Mouse (Mus musculus) MN1 (cell line): ENCODE measurements at regions not wholly inside any gene's neighbourhood (a gene's known extent, or its start where the extent isn't known, plus 50 kb on each side); places are given as distances from the start of the nearest gene placed in this dataset.
"Not testable (repeated sequence)": the region's sequence is repeated elsewhere in the genome, so short reads cannot be mapped to it uniquely, and the experiment has no call there.

ENCODE experiments used
- DNase-seq: peaks from one replicate; pipeline ENCODE4 v3.0.0-alpha.2; 2016; ENCODE audit warnings: low spot score

DNA sequence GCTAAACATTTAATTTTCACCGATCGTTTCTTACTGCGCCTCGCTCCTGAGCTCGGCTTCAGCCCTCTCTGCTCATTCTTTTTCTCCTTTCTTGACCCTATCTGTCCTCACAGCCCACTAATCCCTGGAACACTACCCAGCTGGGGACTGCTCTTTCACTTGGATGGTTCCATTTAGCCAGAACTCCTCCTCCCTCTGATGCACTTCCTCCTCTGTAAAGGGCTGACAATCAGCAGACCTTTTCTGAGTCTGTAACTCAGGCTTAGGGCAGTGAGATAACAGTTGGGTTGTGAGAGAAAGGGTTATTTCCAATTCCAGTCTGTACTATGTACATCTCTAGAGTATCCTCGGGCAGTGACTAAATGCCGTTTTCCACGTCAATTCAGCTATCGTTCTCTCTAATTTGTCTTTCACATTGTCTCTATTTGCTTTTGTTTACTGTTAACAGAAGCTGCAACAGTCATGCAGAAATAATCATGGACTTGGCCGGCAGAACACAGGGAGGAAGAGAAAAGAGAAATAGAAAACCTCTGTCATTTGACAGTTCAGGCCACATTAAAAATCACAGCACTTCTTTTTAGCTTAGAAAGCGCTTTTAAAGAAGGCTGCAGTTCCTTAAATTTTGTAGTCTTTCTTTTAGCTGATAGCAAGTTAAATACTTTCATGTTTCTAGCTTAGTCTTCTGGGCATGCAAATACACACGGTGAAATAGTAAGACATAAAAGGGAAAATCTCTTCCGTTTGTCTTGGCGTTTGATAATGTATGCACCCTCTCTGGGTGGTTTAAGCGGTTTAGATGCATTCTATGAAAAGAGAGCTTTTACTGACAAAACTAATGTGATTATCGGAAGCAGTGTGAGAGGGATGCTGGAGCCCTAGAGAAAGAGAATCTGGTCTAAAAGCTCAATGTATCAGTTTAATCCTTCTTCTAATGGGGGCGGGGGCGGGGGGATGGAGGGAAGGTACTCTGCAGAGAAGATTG lies 94.7 kb upstream of the Fam181b start:
- DNase-seq, result peak; percentile 24

DNA sequence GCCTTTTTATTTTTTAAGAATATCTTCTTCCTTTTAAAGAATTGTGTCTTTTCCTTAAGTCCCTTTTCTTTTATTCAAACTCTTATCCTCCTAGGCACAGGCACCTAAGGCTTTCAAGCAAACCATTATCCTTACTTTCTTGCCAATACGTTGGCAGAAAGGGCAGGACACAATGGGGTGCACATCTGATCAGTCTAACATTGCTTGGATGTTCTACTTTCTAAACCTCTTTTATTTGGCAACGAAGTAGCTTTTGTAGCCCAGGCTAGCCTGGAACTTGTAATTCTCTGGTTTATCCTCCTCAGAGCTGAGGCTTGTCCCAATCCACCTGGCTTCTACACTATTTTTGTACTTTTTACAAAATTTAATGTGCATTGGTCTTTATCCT lies 94.0 kb upstream of the Fam181b start:
- DNase-seq, result no peak

DNA sequence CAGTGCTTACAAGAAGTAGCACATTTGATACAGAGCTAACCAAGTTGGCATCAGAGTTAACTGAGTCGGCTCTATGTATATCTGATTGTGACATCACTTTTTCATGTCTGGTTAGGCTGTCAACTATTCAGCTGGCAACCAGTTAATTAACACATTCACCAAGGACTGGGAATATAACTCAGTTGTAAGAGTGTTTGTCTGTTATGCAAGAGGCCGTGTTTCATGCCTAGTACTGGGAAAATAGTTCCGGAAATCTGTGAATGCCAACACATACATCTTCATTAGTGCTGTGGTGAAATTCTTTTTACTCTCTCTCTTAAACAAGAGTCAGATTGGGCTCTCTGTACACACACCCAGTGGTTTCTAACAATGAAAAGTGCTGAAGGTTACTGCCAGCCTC lies 80.8 kb upstream of the Fam181b start:
- DNase-seq, result no peak

DNA sequence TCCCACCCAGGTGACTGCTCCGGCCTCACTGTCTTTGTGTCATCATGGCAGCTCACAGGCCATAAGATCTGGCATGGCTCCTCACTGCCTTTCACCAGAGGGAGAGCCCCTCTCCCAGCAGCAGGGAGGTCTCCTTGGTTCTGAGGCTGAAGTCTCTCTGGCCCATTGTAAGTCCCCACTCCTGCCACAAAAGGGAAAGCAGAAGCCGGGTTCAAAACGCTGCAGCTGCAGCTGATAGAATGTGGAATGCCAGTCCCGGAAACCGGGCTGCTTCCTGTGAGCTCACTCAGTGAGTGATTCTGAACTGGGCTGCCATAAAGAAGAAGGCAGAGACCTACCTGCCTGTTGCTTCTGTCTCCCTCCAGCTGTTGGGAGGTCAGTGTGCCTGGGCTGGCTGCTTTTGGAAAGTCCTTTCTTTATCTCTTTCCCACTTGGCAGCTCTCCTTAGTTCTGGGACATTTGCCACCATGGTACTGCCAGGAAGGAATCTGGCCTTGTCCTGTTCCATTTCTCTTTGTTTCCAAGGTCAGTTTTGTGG lies 72.9 kb upstream of the Fam181b start:
- DNase-seq, result not testable (repeated sequence)

DNA sequence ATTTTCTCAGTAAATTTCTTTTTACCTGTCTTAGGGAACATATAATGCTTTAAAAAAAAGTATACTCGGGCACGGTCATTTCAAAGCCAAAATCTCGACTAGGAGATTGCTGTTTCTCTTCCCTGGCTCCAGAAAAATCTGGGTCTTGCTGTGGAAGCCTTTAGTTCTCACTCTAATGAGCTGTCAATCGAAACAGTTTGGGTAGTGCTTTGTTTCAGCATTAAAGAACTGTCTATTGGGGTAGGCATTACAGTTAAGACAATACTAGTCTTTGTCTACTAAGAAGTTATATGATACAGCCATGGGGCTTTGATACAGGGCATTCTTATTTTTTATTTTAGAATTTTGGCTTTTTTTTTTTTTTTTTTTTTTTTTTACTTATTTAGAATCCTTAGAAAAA lies 71.9 kb upstream of the Fam181b start:
- no peak for DNase-seq

DNA sequence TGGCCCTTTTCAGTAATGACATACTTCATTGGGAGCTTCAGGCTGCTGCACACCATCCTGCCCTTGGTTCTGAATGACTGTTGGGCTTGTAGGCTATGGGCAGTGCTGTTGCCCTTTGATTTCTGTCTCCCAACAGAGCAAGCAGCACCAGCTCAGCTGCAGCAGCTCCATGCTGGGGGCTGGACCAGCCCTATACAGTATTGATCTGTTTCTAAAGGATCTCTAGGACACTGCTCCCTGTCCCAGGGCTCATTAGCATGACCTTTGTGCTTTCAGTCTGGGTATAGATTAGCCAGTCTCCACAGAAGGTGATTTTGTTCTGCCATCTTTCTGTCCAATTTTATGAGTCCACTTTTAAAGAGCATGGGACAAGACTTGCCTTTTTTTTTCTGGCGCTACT lies 60.3 kb upstream of the Fam181b start:
- DNase-seq, result no peak

DNA sequence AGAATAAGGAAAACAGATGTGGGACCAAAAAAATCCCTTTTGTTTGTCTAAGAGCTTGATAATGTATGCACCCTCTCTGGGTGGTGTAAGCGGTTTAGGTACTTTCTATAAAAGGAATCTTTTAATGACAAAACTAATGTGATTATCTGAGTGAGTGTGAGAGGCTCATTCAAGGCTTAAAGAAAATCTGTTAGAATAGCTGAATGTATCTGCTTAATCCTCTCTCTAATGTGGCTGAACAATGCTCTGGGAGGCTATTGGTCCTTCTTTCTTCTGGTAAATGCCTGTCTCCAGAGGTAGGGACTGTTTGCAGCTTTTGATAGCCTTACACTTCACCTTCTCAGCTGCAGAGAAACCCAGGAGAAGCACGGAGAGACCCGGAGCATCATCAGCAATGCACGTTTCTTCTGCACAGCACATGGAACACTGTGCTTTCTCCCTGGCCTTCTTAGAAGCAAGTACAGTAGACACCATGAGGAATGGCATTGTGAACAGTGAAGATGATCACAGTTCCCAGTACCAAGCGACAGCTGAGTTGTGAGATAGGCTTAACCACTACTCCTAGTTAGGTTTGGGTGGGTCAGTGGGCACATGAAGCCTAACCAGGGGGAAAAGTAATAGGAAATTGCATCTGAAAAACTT lies 56.1 kb upstream of the Fam181b start:
- no peak for DNase-seq

DNA sequence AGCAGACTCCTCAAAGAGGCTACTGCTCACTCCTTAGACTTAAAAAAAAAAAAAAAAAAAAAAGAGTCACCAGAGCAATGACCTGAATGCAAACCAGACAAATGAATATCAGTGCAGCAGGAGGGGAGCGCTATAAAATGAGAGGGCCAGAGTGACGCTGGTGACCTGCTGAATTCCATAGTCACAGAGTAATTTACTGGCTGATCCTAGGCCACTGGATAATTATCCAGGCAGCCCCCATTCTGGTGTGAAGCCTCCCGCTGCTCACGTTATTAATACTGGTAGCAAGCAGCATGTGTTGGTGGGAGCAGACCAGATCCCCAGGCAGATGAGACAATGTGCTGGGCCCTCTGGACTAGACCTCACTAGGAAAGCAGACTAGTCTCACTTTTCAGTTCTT lies 53.4 kb upstream of the Fam181b start:
- no peak for DNase-seq
